Mouse (Mus musculus) heart, adult 2 months (tissue): ENCODE results near the gene Ncbp2.

Source experiments
- CTCF ChIP-seq: fragments of 200-600 bp; IDR thresholded peaks from 2 replicates; pipeline ENCODE4 v1.8.1; 2022; ENCODE audit warnings: antibody characterized with exemption, mild to moderate bottlenecking, moderate library complexity
- EP300 ChIP-seq: fragments of 200-500 bp; IDR thresholded peaks from 2 replicates; pipeline ENCODE4 v1.6.1; 2011; ENCODE audit warnings: low read depth, low read length, control low read depth; ENCODE audit not compliant: insufficient read depth

GRCm38 (mm10) chr16:32008529-32009293 is 60.4 kb downstream of the Ncbp2 start:
- TF ChIP-seq EP300 (no peak), CTCF (no peak)
